Mouse (Mus musculus) midbrain, embryonic 10.5 days (tissue): ENCODE data around the gene Fam178b. TPM values are rescaled to one million over a fixed set of nuclear protein-coding genes. Genes with fewer than 3 reads are reported as not detected.

Source experiments
- DNase-seq: peaks from one replicate; pipeline ENCODE4 v3.0.0-alpha.2; 2017; ENCODE audit warnings: low spot score
- H3K27ac ChIP-seq: fragments of 300-500 bp; sonication (generic); replicated peaks from 2 replicates; pipeline ENCODE4 v1.5.1; 2016; ENCODE audit warnings: mild to moderate bottlenecking
- H3K27me3 ChIP-seq: fragments of 300-500 bp; sonication (generic); 2 replicates; pipeline ENCODE4 v1.6.1; 2016; ENCODE audit warnings: low read depth, mild to moderate bottlenecking; ENCODE audit not compliant: poor library complexity, severe bottlenecking
- H3K36me3 ChIP-seq: fragments of 300-500 bp; sonication (generic); 2 replicates; pipeline ENCODE4 v1.6.1; 2016; ENCODE audit warnings: mild to moderate bottlenecking, moderate library complexity
- H3K4me1 ChIP-seq: fragments of 300-500 bp; sonication (generic); 2 replicates; pipeline ENCODE4 v1.6.1; 2016
- H3K4me3 ChIP-seq: fragments of 300-500 bp; sonication (generic); 2 replicates; pipeline ENCODE4 v1.5.1; 2016; ENCODE audit warnings: mild to moderate bottlenecking, moderate library complexity
- H3K9me3 ChIP-seq: fragments of 300-500 bp; sonication (generic); replicated peaks from 2 replicates; pipeline ENCODE4 v1.6.1; 2016; ENCODE audit warnings: mild to moderate bottlenecking
- WGBS: fragments of 180-500 bp; shearing (Covaris S2); methylation state at CpG from one replicate; pipeline ENCODE4 v1.1.7; 2016; 5-methylcytosine and 5-hydroxymethylcytosine counted together
- polyA plus RNA-seq: library from polyadenylated mRNA; unstranded; fragments of >200 nt; fragmentation: Nextera tagmentation; extraction: Ambion mirVana; gene quantifications from 2 replicates; pipeline ENCODE4 v1.2.1, GENCODE M21; 2016

The Fam178b gene
- polyA plus RNA-seq, 1 experiment from 2014 or later = 0.33 TPM

GRCm38 (mm10) chr1:36573524-36573923, 109.5 kb downstream of the Fam178b start:
- Histone ChIP-seq H3K4me1 (peaks cover 60% of the 10 kb centered on the region), H3K27me3 (no peaks in the 10 kb centered on the region), H3K36me3 (no peaks in the 10 kb centered on the region), H3K27ac (peak overlapping the region; percentile 55), H3K9me3 (no peaks in the 10 kb centered on the region), H3K4me3 (no peak overlapping the region)
- no peak for DNase-seq
- WGBS = 84% methylated on average over 8 of the region's 8 CpGs

- Histone ChIP-seq H3K4me3 (no peak overlapping the region), H3K27me3 (no peaks in the 10 kb centered on the region), H3K36me3 (no peaks in the 10 kb centered on the region), H3K9me3 (no peaks in the 10 kb centered on the region), H3K4me1 (peaks cover 68% of the 10 kb centered on the region), H3K27ac (0 out of 2 replicates have a peak overlapping the region, but pooled peaks have one; percentile 6)
- 78% methylated on average over 1 of the region's 1 CpGs for WGBS
- DNase-seq = no peak
These were observed 110.3 kb downstream of the Fam178b start for GRCm38 (mm10) chr1:36572709-36573108.

- no peak for DNase-seq
- Histone ChIP-seq H3K27ac (no peak overlapping the region), H3K4me3 (no peak overlapping the region), H3K9me3 (no peaks in the 10 kb centered on the region), H3K27me3 (no peaks in the 10 kb centered on the region), H3K36me3 (no peaks in the 10 kb centered on the region), H3K4me1 (peaks cover 71% of the 10 kb centered on the region)
- whole genome bisulfite sequencing = 89% methylated on average over 2 of the region's 2 CpGs
These were observed 110.8 kb downstream of the Fam178b start for GRCm38 (mm10) chr1:36572140-36572700.

- peaks cover 71% of the 10 kb centered on the region for H3K4me1 ChIP-seq
- no peaks in the 10 kb centered on the region for H3K9me3 ChIP-seq
- WGBS = 61% methylated on average over 6 of the region's 6 CpGs
- no peak overlapping the region for H3K4me3 ChIP-seq
- H3K36me3 ChIP-seq = no peaks in the 10 kb centered on the region
- no peak for DNase-seq
- H3K27ac ChIP-seq = no peak overlapping the region
- no peaks in the 10 kb centered on the region for H3K27me3 ChIP-seq
These were observed 111.4 kb downstream of the Fam178b start for GRCm38 (mm10) chr1:36571627-36572026.

- DNase-seq = no peak
- no peak overlapping the region for H3K4me3 ChIP-seq
- H3K9me3 ChIP-seq = no peaks in the 10 kb centered on the region
- no peaks in the 10 kb centered on the region for H3K27me3 ChIP-seq
- WGBS = 90% methylated on average over 5 of the region's 5 CpGs
- H3K36me3 ChIP-seq = no peaks in the 10 kb centered on the region
- H3K4me1 ChIP-seq = peaks cover 66% of the 10 kb centered on the region
- H3K27ac ChIP-seq = no peak overlapping the region
These were observed 112.7 kb downstream of the Fam178b start for GRCm38 (mm10) chr1:36570320-36570719.

- 55% methylated on average over 7 of the region's 7 CpGs for WGBS
- peaks cover 63% of the 10 kb centered on the region for H3K4me1 ChIP-seq
- DNase-seq = no peak
- H3K27ac ChIP-seq = 0 out of 2 replicates have a peak overlapping the region, but pooled peaks have one; percentile 55
- no peaks in the 10 kb centered on the region for H3K36me3 ChIP-seq
- H3K27me3 ChIP-seq = no peaks in the 10 kb centered on the region
- no peak overlapping the region for H3K4me3 ChIP-seq
- H3K9me3 ChIP-seq = no peaks in the 10 kb centered on the region
These were observed 113.2 kb downstream of the Fam178b start for GRCm38 (mm10) chr1:36569694-36570276.

- WGBS = 79% methylated on average over 4 of the region's 4 CpGs
- peak overlapping the region; percentile 42; the same call in 1 of the 2 replicates for H3K27ac ChIP-seq
- H3K9me3 ChIP-seq = no peaks in the 10 kb centered on the region
- H3K4me3 ChIP-seq = no peak overlapping the region
- H3K27me3 ChIP-seq = no peaks in the 10 kb centered on the region
- peaks cover 54% of the 10 kb centered on the region for H3K4me1 ChIP-seq
- H3K36me3 ChIP-seq = no peaks in the 10 kb centered on the region
- no peak for DNase-seq
These were observed 114.2 kb downstream of the Fam178b start for GRCm38 (mm10) chr1:36568776-36569175.

- peaks cover 57% of the 10 kb centered on the region for H3K4me1 ChIP-seq
- DNase-seq = no peak
- H3K27ac ChIP-seq = peak overlapping the region; percentile 69
- H3K4me3 ChIP-seq = no peak overlapping the region
- 45% methylated on average over 21 of the region's 21 CpGs for WGBS
- no peaks in the 10 kb centered on the region for H3K27me3 ChIP-seq
- H3K9me3 ChIP-seq = no peaks in the 10 kb centered on the region
- H3K36me3 ChIP-seq = no peaks in the 10 kb centered on the region
These were observed 115.0 kb downstream of the Fam178b start for GRCm38 (mm10) chr1:36567818-36568603.

GRCm38 (mm10) chr1:36566425-36566824, 116.6 kb downstream of the Fam178b start:
- no peaks in the 10 kb centered on the region for H3K9me3 ChIP-seq
- H3K4me1 ChIP-seq = peaks cover 57% of the 10 kb centered on the region
- DNase-seq = no peak
- no peaks in the 10 kb centered on the region for H3K27me3 ChIP-seq
- peak overlapping the region; percentile 11 for H3K27ac ChIP-seq
- H3K36me3 ChIP-seq = no peaks in the 10 kb centered on the region
- H3K4me3 ChIP-seq = no peak overlapping the region
- WGBS = 8% methylated on average over 2 of the region's 2 CpGs

- no peak overlapping the region for H3K4me3 ChIP-seq
- 85% methylated on average over 6 of the region's 6 CpGs for WGBS
- H3K9me3 ChIP-seq = no peaks in the 10 kb centered on the region
- no peaks in the 10 kb centered on the region for H3K36me3 ChIP-seq
- peak overlapping the region; percentile 42 for H3K27ac ChIP-seq
- peaks cover 13% of the 10 kb centered on the region for H3K27me3 ChIP-seq
- peaks cover 50% of the 10 kb centered on the region for H3K4me1 ChIP-seq
- no peak for DNase-seq
These were observed 118.9 kb downstream of the Fam178b start for GRCm38 (mm10) chr1:36564101-36564500.

- Histone ChIP-seq H3K4me3 (no peak overlapping the region), H3K9me3 (no peaks in the 10 kb centered on the region), H3K4me1 (peaks cover 51% of the 10 kb centered on the region), H3K27ac (no peak overlapping the region), H3K27me3 (peaks cover 17% of the 10 kb centered on the region), H3K36me3 (no peaks in the 10 kb centered on the region)
- WGBS = 72% methylated on average over 4 of the region's 4 CpGs
- DNase-seq = no peak
These were observed 119.4 kb downstream of the Fam178b start for GRCm38 (mm10) chr1:36563632-36564031.

GRCm38 (mm10) chr1:36563197-36563596, 119.8 kb downstream of the Fam178b start:
- Histone ChIP-seq H3K36me3 (no peaks in the 10 kb centered on the region), H3K27me3 (peaks cover 17% of the 10 kb centered on the region), H3K4me3 (no peak overlapping the region), H3K27ac (0 out of 2 replicates have a peak overlapping the region, but pooled peaks have one; percentile 10), H3K4me1 (peaks cover 51% of the 10 kb centered on the region), H3K9me3 (no peaks in the 10 kb centered on the region)
- WGBS = 72% methylated on average over 2 of the region's 2 CpGs
- no peak for DNase-seq

GRCm38 (mm10) chr1:36562388-36562787, 120.6 kb downstream of the Fam178b start:
- Histone ChIP-seq H3K27ac (no peak overlapping the region), H3K4me1 (peaks cover 45% of the 10 kb centered on the region), H3K36me3 (no peaks in the 10 kb centered on the region), H3K9me3 (no peaks in the 10 kb centered on the region), H3K27me3 (peaks cover 17% of the 10 kb centered on the region), H3K4me3 (no peak overlapping the region)
- WGBS = 65% methylated on average over 4 of the region's 4 CpGs
- no peak for DNase-seq
